In the genomic region with DNA sequence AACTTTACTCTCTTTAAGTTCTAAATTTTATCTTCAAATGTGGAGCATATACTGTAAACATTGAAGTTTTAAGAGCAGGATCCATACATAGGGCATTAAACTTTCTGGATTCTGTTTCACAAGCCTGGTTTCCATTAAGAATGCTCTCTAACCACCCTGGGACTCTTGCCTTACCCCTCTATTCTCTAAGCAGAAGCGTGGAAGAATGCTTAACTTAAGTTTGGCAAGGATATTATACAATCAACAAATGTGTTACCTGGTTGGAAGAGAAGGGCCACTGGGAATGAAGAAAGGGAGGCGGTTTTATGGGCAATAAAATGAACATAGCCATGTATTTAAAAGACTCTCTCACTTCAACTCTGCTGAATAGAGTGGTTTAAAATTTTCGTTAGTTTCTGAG, we compare ENCODE assay signal across 15 mouse cellular contexts.
"Had no signal": no experiment of that assay in that cellular context is flagged by ENCODE, and none has a peak within 500 bp of the region (broad histone marks: within the 10 kb centered on the region; RNA-seq: fewer than 3 reads in every experiment).

No protein-coding gene starts in this region.

- H3K4me3 ChIP-seq: neural tube, embryonic 15.5 days; stomach, embryonic 15.5 days had no signal

- H3K27ac ChIP-seq: neural tube, embryonic 15.5 days; stomach, embryonic 15.5 days; stomach, postnatal 0 days had no signal

- H3K36me3 ChIP-seq: neural tube, embryonic 15.5 days; stomach, embryonic 15.5 days had no signal

- H3K4me1 ChIP-seq: neural tube, embryonic 15.5 days; stomach, embryonic 15.5 days had no signal

- H3K4me2 ChIP-seq: neural tube, embryonic 15.5 days; stomach, embryonic 15.5 days had no signal

- DNase-seq: retina, postnatal 1 day; right cerebral cortex, adult 18-20 months; right cerebral cortex, postnatal 14 days; right cerebral cortex, postnatal 25 days; right cerebral cortex, postnatal 4 days; spleen, adult 18-20 months; thymus, adult 18-20 months; thymus, adult 2 months; thymus, postnatal 14 days; thymus, postnatal 25 days; thymus, postnatal 36 days; thymus, postnatal 4 days had no signal

- H3K9ac ChIP-seq: neural tube, embryonic 15.5 days; stomach, embryonic 15.5 days had no signal

- H3K27me3 ChIP-seq: neural tube, embryonic 15.5 days; stomach, embryonic 15.5 days had no signal

- H3K9me3 ChIP-seq: neural tube, embryonic 15.5 days; stomach, embryonic 15.5 days had no signal
